In genomic region chr1:106393072-106393471, GRCm38 (mm10) we compare ENCODE assay signal across 15 mouse cellular contexts.
"Had no signal": no experiment of that assay in that cellular context is flagged by ENCODE, and none has a peak within 500 bp of the region (broad histone marks: within the 10 kb centered on the region; RNA-seq: fewer than 3 reads in every experiment).

No protein-coding gene starts in this region.

- H3K27me3 ChIP-seq: neural tube, embryonic 12.5 days; neural tube, embryonic 13.5 days; neural tube, embryonic 15.5 days; stomach, embryonic 15.5 days had no signal

- H3K4me3 ChIP-seq: neural tube, embryonic 12.5 days; neural tube, embryonic 13.5 days; neural tube, embryonic 15.5 days; stomach, embryonic 15.5 days had no signal

- H3K27ac ChIP-seq: neural tube, embryonic 12.5 days; neural tube, embryonic 13.5 days; neural tube, embryonic 15.5 days; stomach, embryonic 15.5 days; stomach, postnatal 0 days had no signal

- H3K9ac ChIP-seq: neural tube, embryonic 12.5 days; neural tube, embryonic 13.5 days; neural tube, embryonic 15.5 days; stomach, embryonic 15.5 days had no signal

- DNase-seq: retina, postnatal 1 day; right cerebral cortex, adult 18-20 months; right cerebral cortex, postnatal 14 days; right cerebral cortex, postnatal 25 days; right cerebral cortex, postnatal 4 days; spleen, adult 18-20 months; thymus, adult 2 months; thymus, postnatal 14 days; thymus, postnatal 25 days; thymus, postnatal 36 days had no signal

- H3K4me1 ChIP-seq: neural tube, embryonic 12.5 days; neural tube, embryonic 13.5 days; stomach, embryonic 15.5 days had no signal

- H3K9me3 ChIP-seq: neural tube, embryonic 12.5 days; neural tube, embryonic 13.5 days; neural tube, embryonic 15.5 days; stomach, embryonic 15.5 days had no signal

- H3K4me2 ChIP-seq: neural tube, embryonic 12.5 days; neural tube, embryonic 13.5 days; neural tube, embryonic 15.5 days; stomach, embryonic 15.5 days had no signal

- H3K36me3 ChIP-seq: stomach, embryonic 15.5 days had no signal
